Mouse (Mus musculus): ENCODE measurements around the gene Olfr649. TPM values are rescaled to one million over a fixed set of nuclear protein-coding genes. Genes with fewer than 3 reads are reported as not detected.

The Olfr649 gene
- total RNA-seq (2021) = not detected
- long read RNA-seq, experiment 1 = 0 reads
- long read RNA-seq, experiment 2 = 0 reads

DNA sequence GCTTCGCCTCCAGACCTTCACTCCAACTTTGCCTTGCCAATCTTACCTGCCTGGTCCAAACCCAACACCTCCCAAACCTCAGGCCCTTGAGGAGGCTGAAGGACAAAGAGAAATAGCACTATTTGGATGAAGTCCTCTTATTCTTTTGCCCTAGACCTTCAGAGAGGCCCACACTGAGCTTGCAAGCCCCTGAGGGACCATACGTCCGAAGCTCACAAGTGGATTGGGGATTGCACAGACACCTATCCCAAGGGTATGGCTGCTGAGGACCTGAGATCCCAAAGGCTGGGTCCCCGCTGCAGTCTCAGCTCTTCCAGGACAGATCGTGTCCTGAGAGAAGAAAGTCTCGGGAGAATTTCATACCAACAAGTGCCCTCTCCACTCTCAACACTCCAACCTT, at the start of gene Olfr649:
TSS of gene Olfr649 (minus strand) at position 101 of the 400 bp plus-strand sequence.
- DNase-seq (ENCODE audit: low spot score in 2 of 2) = no peak

DNA sequence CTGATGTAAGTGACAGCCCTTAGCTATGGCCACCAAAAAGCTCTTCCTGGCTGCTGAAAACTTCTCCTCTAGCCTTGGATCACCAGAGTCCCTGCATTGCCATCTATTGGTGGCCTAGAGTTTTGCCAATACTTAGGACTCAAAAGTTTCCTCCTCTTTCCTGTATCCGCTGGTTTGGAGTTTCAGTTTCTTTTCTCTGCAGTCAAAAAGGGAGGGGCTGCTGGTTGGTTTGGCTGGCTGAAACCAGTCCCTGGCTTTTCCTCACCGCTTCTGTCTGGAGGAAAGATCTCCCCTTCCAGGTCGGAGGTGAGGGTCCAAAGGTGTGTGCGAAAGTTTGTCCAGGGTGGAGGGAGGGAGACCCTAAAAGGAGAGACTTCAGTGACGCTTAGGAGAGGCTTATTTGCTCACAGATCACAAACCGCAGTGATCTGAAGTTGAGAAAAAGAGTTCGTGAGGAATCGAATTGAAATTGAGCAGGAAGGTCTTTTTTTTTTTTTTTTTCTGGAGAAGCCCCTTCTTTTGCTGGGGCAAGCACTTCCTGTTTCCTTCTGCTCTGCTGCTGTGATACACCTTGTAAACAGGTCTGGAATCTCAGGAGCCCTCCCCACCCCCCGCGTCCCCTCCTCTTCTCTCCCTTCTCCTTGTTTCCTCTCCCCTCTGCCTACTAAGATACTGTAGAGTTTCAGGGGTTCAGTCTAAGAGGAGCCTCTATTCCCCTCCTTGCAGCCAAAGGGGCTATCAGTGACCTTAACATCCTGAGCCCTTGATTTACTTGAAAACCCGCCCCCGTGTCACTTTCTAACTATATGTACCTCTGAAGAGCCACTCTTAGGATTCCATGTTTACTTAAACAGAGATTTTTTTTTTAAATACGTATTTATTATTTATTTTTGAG, 48.7 kb upstream of the Olfr649 start, which contains the start of gene Trim34a:
TSS of gene Trim34a (plus strand) at position 171 of the 895 bp plus-strand sequence.
- peak; percentile 41 to 43 for DNase-seq (ENCODE audit: low spot score in 2 of 2)

- DNase-seq (ENCODE audit: low spot score in 2 of 2) = no peak
Observed at GRCm38 (mm10) chr7:104243616-104244015, 47.8 kb upstream of the Olfr649 start.

GRCm38 (mm10) chr7:104240857-104241256, 45.1 kb upstream of the Olfr649 start:
- no peak for DNase-seq (ENCODE audit: low spot score in 2 of 2)

DNA sequence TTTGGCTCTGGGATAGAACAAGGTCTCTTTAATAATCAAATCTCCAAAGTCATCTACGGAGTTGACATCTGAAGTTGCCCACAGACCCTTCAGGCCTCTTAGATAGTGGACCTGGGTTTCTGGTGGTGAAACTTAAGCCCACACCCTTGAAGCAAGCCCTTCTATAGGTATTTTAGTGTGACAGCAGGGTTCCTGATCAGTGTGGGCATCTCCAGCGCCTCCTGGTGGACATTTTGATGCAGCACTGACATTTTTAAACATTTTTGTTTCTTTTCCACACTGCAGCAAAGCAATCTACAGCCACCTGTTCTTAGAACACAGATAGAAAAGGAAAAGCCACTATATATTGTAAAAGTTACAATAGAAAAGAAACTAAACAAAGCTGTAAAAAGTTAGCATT, 35.4 kb upstream of the Olfr649 start:
- DNase-seq (ENCODE audit: low spot score in 2 of 2) = peak; percentile 34 to 46

- DNase-seq (ENCODE audit: low spot score in 2 of 2) = peak; percentile 78 to 79
Observed at GRCm38 (mm10) chr7:104218701-104219569, 23.1 kb upstream of the Olfr649 start, which contains the start of gene Trim6. Gene Trim6, plus strand, starts transcription at chr7:104218793.

GRCm38 (mm10) chr7:104217881-104218280, 22.1 kb upstream of the Olfr649 start:
- DNase-seq (ENCODE audit: low spot score in 2 of 2) = no peak

GRCm38 (mm10) chr7:104216011-104216535, 20.3 kb upstream of the Olfr649 start:
- DNase-seq (ENCODE audit: low spot score in 2 of 2) = no peak

DNA sequence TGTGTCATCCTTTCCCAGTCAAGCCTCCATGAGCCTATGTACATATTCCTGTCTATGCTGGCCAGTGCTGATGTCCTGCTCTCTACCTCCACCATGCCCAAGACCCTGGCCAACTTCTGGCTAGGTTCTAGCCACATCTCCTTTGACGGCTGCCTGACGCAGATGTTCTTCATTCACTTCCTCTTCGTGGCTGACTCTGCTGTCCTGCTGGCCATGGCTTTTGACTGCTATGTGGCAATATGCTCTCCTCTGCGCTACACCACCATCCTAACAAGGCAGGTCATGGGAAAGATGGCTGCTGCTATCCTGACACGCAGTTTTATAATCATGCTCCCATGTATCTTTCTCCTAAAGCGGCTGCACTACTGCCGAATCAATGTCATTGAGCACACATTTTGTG, 10.4 kb upstream of the Olfr649 start:
- DNase-seq (ENCODE audit: low spot score in 2 of 2) = no peak

- peak; percentile 65 to 71 for DNase-seq (ENCODE audit: low spot score in 2 of 2)
Observed at GRCm38 (mm10) chr7:104199822-104200221, 4.0 kb upstream of the Olfr649 start.

DNA sequence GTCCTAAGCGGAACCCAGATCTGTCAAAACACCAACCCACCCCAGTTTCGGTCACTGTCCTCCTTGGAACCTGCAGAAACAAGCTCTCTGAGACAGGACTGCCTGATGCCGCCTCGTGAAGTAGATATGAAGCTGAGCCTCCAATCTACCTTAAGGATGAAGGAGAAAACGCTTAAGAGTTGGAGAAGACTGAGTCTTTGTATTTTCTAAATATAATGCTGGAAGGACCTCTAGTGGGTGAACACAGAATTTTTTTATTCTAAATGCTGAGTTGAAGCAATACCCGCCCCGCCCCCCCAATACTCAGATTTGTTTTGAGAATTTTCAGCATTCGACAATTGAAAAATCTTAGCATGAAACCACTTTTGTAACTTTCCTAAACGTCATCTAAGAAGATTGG, 4.5 kb downstream of the Olfr649 start:
- no peak for DNase-seq (ENCODE audit: low spot score in 2 of 2)

- DNase-seq (ENCODE audit: low spot score in 2 of 2) = no peak
Observed at GRCm38 (mm10) chr7:104183292-104183691, 12.5 kb downstream of the Olfr649 start, which contains the start of gene Olfr648. Gene Olfr648, minus strand, starts transcription at chr7:104183392.

DNA sequence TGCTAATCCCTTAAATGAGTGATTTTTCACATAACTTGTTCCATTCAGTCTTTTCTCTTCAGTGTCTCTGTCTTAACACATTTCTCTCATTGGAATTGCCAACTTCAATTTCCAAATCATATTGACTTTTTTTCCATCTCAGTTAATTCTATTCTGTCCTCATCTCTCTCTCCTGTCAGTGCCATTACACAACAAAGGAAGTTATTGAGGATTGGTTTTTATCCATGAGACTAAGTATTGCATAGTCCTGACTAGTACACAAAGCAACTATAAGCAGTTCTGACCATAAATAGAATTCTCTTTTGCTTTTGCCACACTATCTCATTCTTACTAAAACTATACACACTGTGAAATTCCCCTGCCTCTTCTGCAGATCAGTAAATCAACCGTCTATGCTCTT, 16.7 kb downstream of the Olfr649 start:
- DNase-seq (ENCODE audit: low spot score in 2 of 2) = no peak

- DNase-seq (ENCODE audit: low spot score in 2 of 2) = no peak
Observed at GRCm38 (mm10) chr7:104178422-104179054, 17.2 kb downstream of the Olfr649 start.

GRCm38 (mm10) chr7:104175085-104175484, 20.7 kb downstream of the Olfr649 start:
- DNase-seq (ENCODE audit: low spot score in 2 of 2) = no peak

DNA sequence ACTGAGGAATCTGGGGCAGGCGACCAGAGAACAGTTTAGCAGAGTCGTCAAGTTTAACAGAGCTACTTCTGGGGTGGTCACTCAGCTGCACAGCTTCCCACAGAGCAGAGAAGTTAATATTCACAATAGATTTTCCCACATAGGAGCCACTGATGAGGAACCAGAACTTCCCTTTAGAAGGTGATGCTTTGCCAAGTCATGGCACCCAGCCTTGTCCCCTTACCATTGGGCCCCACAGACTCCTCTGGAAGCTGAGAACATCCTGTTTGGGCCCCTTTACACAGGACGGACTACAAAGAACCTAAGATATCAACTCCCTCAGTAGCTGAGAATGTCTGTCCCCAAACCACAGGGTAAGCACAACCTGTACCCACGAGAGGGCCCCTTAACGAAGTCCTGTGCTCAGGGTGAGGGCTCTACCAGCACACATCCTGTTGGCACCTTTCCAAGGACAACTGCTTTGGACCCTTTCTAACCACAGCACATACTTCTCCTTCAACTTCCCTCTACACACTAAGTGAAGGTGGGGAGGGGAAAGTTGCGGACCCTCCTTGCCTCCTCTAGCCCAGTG, 26.1 kb downstream of the Olfr649 start:
- DNase-seq (ENCODE audit: low spot score in 2 of 2) = no peak

- DNase-seq (ENCODE audit: low spot score in 2 of 2) = no peak
Observed at GRCm38 (mm10) chr7:104167105-104167504, 28.7 kb downstream of the Olfr649 start.

DNA sequence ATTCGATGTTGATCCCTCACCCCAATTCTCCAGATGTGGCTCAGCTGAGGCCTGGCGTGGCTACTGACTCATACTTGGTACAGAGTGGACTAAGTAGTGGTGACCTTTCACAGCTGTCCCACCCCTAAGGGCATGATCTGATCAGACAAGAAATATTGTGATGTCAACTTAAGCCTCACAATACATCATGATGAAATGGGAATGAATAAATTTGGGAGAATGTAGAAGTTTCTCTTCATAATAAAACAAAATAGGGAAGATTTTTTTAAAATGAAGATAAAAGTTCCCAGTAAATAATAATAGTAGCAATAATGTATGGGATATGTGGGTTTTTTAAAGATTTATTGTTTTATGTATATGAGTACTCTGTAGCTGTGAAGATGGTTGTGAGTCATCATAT, 45.3 kb downstream of the Olfr649 start, which contains the start of gene Ubqlnl:
TSS of gene Ubqlnl (minus strand) at position 101 of the 400 bp plus-strand sequence.
- no peak for DNase-seq (ENCODE audit: low spot score in 2 of 2)

- no peak for DNase-seq (ENCODE audit: low spot score in 2 of 2)
Observed at GRCm38 (mm10) chr7:104143179-104143578, 52.6 kb downstream of the Olfr649 start, which contains the start of gene Ubqln3. Gene Ubqln3, minus strand, starts transcription at chr7:104143279.

All from adrenal gland, adult 18-20 months (tissue).